Mouse (Mus musculus): ENCODE data around the gene Mfap5. TPM values are rescaled to one million over a fixed set of nuclear protein-coding genes. Genes with fewer than 3 reads are reported as not detected.
"Not testable (repeated sequence)": the region's sequence is repeated elsewhere in the genome, so short reads cannot be mapped to it uniquely, and the experiment has no call there.

Gene Mfap5
- total RNA-seq (2022), result under 1 TPM in 2 of 4 experiments, not detected in 2; 0.31 to 0.40 TPM

DNA sequence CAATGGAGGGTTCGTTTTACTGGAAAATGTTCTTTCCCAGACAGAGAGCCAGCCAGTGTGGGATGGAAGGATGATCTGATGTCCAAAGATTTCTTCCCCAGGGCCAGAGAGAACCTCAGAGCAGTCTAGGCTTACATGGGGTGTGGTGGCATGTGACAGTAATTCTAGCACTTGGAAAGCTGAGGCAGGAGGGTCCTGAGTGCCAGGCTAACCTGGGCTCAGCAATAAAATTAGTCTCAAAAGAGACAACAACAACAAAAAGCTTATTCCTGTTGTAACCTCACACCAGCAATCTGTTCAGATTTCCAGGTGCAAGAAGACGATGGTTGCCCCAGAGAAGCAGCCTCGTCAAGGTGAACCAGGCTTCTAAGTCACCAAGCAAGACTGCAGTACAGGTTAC, at the start of gene Mfap5:
Mfap5 (plus strand) TSS at position 301 of the 400 bp plus-strand sequence.
- DNase-seq (ENCODE audit: low spot score in 2 of 2), result no peak

DNA sequence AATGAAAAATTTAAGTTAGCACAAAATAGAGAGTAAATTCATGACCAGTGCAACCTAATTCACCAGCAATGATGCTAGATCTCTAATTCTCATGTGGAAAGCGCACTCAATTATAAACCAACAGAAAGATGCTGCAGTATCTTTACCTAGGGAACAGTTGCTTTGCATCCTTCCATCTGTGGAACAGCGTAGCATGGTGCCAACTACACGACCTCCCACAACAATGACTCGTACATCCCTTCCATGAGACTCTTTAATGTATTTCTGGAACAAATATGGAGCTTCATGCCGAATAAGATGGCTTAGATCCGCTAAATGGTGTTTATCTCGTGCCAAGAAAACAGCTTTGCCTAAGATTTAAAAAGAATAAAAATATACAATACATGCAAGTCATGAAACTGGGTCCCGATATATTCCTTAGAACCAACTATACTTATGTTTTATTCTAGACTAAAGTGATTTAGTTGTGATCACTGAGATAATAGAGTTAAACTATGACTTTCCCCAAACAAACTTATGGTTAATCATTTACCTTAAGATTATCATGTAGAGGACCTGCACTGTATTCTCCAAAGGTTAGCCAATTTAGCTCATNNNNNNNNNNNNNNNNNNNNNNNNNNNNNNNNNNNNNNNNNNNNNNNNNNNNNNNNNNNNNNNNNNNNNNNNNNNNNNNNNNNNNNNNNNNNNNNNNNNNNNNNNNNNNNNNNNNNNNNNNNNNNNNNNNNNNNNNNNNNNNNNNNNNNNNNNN, 46.5 kb upstream of the Mfap5 start:
- DNase-seq (ENCODE audit: low spot score in 2 of 2), result peak in 1 of 2 experiments; percentile 18

DNA sequence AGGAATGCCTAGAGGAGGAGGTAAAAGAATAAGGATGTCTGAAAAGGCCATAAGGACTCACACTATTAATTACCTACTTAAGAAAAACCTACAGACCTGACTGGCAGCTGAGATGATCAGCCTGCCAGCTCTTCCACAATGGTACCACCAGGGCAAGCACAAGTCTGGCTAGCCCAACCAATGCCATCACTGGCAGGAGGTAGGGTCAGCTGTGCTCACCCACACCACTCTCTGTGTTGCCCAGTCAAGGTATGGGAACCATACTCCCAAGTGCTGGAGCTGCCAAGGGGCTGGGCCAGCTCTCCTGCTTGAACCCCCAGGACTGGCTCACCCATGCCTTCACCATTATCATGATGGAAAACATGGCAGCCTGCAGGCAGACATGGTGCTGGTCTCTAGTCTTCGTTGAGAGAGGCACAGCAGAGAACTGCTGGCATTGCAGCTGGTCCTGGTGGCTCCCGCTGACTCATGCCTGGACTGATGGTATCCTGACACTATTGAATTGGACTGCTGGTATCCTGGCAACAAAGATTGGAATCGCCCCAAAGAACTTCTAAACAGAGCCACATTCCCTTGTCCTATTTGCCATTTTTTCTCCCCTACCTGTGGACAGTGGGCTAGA, 39.4 kb upstream of the Mfap5 start:
- DNase-seq (ENCODE audit: low spot score in 2 of 2), result peak in 1 of 2 experiments; percentile 12

DNA sequence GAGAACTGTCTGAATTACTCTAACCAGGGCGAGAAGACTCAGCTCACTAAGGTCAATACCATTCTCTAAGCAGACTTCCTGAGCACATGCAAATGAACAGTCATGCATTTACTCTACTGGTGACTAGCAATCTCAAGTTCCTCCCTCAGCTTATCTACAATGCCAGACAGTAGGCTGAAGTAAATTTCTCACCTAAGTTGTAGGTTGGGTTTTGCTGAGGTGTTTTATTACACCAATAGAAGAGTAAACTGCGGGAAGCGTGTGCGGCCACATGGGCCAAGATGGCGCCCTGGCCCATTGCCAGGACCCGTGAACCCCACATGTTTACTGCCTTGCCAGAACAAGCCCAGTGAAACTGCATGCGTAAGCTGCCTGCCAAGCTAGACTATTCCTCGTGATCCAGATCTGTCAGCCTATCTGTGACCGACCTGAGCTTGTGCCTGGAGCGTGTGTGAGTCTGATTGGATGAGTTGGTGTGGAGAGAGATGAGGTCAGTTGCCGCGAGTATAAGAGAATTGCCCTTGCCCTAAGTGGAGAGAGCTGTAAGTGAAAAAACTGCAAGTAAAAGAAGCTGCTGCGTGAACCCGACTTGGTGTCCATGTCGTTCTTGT, 36.5 kb upstream of the Mfap5 start:
- DNase-seq (ENCODE audit: low spot score in 2 of 2), result no peak

DNA sequence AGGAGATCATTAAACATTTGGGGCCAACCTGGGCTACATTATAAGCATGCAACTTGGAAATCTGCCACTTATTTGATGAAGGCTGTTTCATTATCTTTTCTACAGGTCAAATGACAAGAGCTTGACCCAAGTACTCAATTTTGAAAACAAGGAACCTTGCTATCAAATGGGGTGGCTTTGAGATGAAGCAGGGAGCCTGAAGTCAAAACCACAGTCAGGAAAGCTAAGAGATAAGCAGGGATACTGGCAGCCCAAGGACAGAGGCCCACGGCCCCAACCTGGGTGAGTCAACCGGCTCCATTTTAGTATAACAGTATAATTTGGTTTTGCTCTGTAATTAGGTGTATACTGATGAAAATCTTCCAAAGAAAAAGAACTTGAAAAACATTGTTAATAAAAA, 35.4 kb upstream of the Mfap5 start:
- no peak for DNase-seq (ENCODE audit: low spot score in 2 of 2)

DNA sequence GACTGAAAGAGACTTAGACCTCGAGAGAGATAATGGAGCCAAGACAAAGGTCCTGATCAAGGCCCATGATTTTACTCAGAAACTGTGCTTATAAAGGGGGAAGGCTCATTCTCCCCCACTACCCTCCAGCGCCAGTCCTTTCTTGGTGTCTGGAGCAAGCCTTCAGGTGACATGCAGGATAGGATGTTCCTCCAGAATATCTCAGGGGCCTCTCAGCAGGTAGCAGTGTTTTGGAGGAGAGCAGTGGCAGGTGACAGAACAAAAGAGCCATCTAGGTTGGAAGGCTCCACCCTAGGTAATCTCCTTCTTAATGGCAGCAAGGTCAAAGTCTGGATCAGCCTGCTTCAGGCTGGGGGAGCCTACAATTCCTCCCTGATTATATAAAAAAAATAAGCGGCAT, 34.2 kb upstream of the Mfap5 start:
- not testable (repeated sequence) for DNase-seq (ENCODE audit: low spot score in 2 of 2)

DNA sequence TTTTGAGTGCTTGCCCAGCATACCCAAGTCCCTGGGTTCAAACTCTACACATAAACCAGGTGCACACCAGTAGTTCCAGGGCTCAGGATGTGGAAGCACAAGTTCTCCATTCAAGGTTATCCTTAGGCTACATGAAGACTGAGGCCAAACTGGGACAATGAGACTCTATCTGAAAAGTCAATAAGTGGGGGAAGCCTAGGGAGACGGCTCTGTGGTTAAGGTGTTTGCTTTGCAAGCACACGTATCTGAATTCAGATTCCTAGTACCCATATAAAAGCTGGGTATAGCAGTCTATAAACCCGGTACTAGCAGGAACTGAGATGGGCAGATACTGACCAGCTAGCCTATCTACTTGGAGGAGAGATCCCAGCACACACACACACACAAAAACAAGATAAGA, 27.6 kb upstream of the Mfap5 start:
- DNase-seq (ENCODE audit: low spot score in 2 of 2), result no peak

DNA sequence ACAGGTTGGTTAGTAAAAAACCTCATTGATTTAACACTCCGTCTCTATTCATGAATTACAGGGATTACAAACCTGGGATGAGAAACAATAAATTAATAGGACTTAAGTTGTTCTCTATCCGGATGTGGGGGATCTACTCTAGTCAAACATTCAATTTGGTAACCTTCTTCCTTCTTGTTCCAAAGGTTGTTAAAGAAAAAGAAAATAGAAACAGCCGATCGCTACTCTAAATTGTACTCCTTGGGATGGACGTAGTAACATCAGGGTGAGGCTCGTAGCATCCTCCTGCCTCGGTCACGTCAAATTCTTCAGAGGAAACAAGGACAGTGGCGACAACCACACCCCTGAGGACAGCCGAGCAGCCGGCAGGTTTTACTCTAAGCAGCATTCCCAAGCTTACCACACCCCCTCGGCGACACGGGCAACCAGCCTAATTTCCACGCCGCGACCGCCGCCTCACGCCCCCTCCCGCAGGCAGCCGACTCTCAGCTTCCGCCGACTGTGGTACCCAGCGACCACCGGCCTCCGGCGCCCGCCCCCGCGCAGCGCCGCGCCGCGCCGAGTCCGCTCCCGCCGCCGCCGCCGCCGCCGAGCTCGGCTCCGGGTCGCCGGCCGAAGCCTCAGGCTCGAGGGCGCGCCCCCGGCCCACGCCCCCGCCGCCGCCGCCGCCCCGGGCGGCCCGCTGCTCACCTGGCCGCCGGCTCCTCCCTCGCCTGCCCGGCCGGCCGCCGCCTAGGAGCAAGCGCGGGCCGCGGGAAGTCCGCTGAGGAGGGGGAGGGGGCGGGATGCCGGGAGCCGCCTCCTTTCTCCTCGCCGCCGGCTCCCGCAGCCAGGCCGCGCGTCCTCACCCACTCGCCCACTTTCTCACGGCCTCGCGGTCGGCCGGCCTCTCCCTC, 20.0 kb upstream of the Mfap5 start:
- DNase-seq (ENCODE audit: low spot score in 2 of 2), result no peak

DNA sequence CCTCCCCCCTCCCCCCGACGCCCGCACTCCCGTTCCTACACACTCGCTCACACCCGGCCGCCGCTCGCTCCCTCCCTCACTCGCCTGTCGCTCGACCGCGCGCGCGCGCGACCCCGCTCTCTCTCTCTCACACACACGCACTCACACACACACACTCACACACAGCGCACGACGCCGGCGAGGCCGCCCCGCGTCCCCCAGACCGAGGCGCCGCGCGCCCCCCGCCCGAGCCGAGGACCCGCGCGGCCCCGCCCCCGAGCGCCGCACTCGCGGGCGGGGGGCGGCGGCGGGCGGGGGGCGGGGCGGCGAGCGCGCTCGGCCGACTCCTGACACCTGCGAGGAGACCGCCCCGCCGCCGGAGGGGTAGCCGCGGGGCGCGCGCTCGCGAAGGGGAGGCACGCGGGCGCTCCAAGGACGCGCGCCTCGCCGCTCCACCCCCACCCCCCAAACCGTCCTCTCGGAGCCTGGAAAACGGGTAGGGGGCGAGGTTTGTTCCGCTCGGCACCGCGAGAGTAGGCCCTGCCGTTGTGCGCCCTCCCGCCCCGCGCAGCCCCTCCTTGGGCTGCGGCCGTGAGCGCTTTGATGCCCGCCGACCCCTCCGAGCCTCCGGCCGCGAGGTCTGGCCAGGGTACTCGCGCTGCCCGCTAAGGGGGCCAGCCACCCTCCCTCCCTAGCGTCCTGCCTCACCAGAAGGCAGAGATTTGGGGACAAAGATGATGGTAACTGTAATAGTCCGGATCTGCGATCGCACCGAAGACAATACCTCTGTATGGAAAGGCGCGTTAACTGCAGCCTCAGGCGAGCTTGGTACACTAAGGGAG, 19.1 kb upstream of the Mfap5 start:
- no peak for DNase-seq (ENCODE audit: low spot score in 2 of 2)

DNA sequence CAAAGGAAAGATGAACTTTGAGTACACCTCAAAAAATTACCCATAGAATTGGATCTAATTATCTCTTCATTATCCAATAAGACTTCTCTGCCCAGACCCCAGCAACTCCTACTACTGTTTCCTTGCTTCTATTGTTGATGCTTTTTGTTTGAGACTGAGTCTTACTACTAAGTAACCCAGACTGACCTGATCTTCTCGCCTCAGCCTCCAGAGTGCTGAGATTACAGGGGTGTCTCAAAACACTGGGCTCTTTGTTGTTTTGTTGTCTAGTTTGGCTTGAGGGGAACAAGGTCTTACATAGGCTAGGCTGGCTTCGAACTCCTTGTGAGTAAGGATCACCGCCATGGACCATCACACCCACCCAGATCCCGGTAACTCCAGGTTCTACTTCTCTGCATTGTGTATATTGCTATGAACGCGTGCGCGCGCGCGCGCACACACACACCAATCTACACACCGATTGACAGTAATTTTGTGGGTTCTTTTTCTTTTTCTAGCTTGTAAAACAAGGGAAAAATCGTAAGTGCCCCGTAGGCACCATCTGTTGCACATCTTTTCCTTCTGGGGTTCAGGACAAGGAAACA, 14.6 kb upstream of the Mfap5 start:
- DNase-seq (ENCODE audit: low spot score in 2 of 2), result no peak

DNA sequence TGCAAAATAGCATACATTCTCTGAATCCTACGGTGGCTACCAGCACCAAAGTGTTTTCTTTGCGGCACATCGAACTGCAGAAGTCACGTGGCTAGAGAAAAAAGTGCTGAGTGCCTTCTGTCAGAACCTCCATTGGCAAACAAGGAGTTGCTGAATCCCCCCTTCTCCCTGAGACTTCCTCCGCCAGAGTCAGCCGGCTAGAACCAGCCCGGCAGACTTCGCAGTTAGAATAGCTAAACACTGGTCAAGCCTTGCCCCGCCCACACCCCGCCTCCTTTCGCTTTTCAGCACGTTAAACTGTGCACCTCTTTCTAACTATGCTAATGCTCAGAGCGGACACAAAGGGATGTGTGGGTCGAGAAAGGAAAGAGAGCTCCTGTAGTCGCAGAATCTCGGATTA, 14.1 kb upstream of the Mfap5 start:
- peak; percentile 41 to 50 for DNase-seq (ENCODE audit: low spot score in 2 of 2)

DNA sequence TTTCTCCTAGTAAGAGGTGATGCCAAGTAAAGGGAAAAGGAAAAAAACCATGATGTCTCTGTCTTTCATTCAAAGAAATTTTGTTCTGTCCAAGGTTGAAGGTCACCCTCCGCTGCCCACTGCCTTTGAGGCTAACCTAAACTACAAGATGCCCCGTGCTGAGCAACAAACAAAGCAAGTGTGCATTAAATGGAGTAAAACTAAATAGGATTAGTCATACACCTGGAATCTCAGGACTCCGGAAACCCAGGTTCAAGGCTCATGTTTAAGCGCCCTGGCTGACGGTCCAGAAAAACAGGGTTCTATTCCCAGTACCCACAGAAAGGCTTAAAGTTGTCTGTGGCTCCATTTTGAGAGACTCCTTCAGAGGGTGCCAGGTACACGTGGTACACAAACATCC, 13.2 kb upstream of the Mfap5 start:
- no peak for DNase-seq (ENCODE audit: low spot score in 2 of 2)

DNA sequence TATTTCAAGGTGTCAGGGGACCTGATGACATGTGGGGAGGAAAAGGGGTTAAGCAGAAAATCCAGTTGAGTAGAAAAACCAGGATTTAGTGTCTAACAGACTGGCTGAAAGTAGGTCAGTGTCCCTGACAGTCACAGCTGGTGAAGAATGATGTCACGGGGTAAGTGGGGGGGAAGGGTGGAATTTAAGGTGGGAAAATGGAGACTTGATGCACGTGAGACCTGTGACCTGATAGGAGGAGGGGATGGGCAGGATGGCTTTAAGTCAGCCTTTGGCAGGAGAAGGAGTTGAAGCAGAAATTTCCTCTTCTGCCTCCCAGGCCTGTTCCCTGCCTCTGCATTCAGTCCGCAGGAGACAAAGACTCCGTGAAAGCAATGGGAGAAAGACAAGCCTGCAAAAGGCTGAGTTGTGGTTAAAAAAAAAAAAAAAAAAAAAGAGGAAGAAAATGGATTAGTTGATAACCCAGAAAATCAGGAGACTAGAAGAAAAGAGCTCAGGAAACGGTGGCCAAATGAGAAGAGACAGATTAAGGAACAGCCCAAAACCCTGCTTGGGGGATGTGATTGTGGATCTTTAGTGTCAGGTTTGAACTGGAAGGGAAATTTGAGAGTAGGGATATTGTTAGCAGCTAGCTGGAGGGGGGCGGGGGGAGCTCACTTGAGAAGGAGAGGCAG, 11.7 kb upstream of the Mfap5 start:
- no peak for DNase-seq (ENCODE audit: low spot score in 2 of 2)

DNA sequence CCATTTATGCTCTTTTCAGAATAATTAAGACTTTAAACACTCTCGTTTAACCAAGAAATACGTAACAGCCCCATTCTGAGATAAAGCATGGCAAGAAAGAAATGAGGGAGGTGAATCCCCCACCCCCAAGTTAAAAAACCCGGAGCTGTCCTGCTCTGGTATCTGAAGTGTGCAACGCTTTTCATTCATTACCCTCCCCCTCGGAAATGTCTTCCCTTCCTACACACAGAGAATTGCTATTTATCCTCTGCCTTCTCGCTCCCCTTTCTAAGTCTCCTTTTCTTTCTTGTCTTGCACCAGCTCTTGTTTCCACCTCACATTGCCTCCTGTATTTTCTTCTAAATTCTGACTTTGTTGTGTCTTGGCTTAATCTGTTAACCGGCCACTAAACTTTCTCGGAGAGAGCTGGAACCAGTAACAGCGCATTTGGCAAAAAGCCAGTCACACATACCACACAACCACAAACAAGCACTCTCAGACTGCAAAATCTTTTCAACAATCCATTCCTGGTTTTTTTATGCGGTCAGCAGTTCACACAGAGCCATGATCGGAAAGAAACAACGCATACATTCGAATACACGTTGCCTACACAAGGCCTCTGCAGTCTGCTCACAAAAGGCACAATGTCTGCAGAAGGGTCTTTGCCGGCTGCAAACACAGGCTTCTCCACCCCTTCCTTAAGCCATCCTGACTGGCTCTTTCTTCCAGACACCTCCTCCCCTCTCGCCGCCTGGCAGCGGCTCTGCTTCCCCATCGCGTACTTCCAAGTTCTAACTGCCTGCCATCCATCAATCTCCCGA, 10.4 kb upstream of the Mfap5 start:
- DNase-seq (ENCODE audit: low spot score in 2 of 2), result peak in 1 of 2 experiments; percentile 32

DNA sequence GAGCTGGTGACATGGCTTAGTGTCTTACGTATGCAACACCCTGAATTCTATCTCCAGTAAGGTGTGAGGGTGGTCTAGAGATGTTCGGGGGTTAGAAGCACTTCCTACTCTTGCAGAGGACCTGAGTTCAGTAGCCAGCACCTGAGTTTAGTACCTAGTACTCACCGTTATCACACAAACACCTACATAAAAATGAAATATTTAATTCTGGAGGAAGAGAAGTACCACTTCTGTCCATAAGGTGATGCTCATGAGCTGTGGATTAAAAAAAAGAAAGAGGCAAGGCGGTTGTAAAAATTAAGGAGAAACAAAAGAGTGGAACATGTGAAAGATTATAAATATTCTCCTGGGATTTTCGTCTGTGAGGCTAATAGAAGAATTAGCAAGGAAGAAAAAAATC, 9.1 kb upstream of the Mfap5 start:
- no peak for DNase-seq (ENCODE audit: low spot score in 2 of 2)

DNA sequence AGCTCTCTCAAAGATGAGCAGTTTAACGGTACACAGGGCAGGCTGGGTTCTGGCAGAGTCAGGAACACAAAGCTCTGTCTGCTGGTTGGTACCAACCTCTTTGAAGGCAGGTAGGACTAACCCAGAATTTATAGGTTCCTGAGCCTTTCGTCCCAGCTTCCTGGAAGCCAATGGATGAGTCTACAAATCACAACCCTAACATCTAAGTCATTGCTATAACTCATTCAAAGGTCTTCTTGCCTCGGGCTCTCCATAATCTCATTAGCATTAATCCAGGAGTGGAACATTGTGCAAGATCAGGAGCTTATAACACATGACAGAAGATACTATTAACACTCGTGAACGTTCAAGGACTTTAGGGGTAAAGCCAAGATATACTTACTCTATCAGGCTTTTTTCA, 7.0 kb upstream of the Mfap5 start, which contains the start of gene Rimklb:
Rimklb (minus strand) TSS at position 101 of the 400 bp plus-strand sequence.
- DNase-seq (ENCODE audit: low spot score in 2 of 2), result no peak

DNA sequence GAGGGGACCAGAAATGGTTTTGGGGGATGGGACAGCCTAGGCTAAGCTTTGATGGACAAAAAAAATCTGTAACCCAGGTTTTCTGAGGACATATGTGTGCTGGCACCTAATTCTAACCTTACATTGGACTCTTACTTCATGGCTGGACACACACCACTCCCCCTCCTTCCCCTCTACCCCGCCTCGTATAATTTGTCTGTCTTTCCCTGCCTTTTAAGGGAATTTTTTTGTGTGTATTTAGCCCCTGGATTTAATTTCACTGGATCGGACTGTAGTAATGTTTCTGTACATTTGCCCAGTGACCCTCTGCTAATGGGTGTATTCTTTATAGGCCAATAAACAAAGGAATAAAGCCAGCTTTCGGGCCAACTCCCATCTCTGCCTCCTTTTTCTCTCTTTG, 604 bp upstream of the Mfap5 start:
- no peak for DNase-seq (ENCODE audit: low spot score in 2 of 2)

DNA sequence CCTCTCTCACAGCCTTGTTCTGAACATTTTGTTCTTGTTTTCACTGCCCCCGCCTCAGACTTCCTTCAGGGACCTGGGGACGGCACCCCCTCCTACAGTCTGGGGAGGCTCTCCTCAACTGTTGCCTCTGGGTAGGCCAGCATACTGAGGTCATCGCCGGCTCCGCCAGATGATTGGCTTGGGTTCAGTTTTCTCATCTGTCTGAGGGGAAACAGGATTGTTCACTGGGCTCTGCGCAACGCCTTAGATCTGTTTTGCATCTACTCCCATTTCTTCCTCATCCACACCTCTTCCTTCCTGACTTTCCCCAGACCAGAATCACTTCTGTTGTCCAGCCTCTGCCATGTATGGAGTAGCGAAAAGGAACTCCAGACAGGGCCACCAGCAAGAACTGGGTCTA, 2.8 kb downstream of the Mfap5 start:
- DNase-seq (ENCODE audit: low spot score in 2 of 2), result no peak
